Mouse (Mus musculus): ENCODE data around the gene Ksr2. TPM values are rescaled to one million over a fixed set of nuclear protein-coding genes. Genes with fewer than 3 reads are reported as not detected.
"Not testable (repeated sequence)": the region's sequence is repeated elsewhere in the genome, so short reads cannot be mapped to it uniquely, and the experiment has no call there.

The Ksr2 gene
- polyA plus RNA-seq, 1 experiment: 0.30 TPM

GRCm38 (mm10) chr5:117403609-117404008 lies 10.2 kb upstream of the Ksr2 start:
- no peak for DNase-seq (ENCODE audit: low read depth in 1 of 2, low spot score in 2 of 2)
- TF ChIP-seq POLR2A (IDR thresholded peaks at IDR 0.05; ENCODE audit: low read depth, low read length) (no peak), CTCF (IDR thresholded peaks at IDR 0.05; ENCODE audit: extremely low read depth, insufficient read depth, insufficient read length, insufficient replicate concordance) (no peak)
- Histone ChIP-seq H3K27ac (ENCODE audit: insufficient read depth, low read length) (no peak overlapping the region), H3K36me3 (ENCODE audit: control insufficient read depth, insufficient read depth, low read length) (no peaks in the 10 kb centered on the region), H3K4me1 (ENCODE audit: control insufficient read depth, insufficient read depth, insufficient read length) (no peaks in the 10 kb centered on the region), H3K4me3 (ENCODE audit: extremely low read depth, insufficient read depth, insufficient read length) (no peak overlapping the region), H3K27me3 (ENCODE audit: control insufficient read depth, insufficient read depth, low read length) (no peaks in the 10 kb centered on the region)
- 81% methylated on average over 8 of the region's 8 CpGs for WGBS

- not testable (repeated sequence) for H3K4me3 ChIP-seq (ENCODE audit: extremely low read depth, insufficient read depth, insufficient read length); DNase-seq (ENCODE audit: low read depth in 1 of 2, low spot score in 2 of 2); H3K27me3 ChIP-seq (ENCODE audit: control insufficient read depth, insufficient read depth, low read length); H3K36me3 ChIP-seq (ENCODE audit: control insufficient read depth, insufficient read depth, low read length); H3K4me1 ChIP-seq (ENCODE audit: control insufficient read depth, insufficient read depth, insufficient read length); H3K27ac ChIP-seq (ENCODE audit: insufficient read depth, low read length)
- 88% methylated on average over 2 of the region's 2 CpGs for WGBS
Measured at GRCm38 (mm10) chr5:117404671-117405070, 9.1 kb upstream of the Ksr2 start.

- Histone ChIP-seq H3K27ac (ENCODE audit: insufficient read depth, low read length) (no peak overlapping the region), H3K36me3 (ENCODE audit: control insufficient read depth, insufficient read depth, low read length) (no peaks in the 10 kb centered on the region), H3K4me1 (ENCODE audit: control insufficient read depth, insufficient read depth, insufficient read length) (no peaks in the 10 kb centered on the region), H3K4me3 (ENCODE audit: extremely low read depth, insufficient read depth, insufficient read length) (no peak overlapping the region), H3K27me3 (ENCODE audit: control insufficient read depth, insufficient read depth, low read length) (no peaks in the 10 kb centered on the region; the same call in 1 of the 2 replicates)
- peak; percentile 17 to 39 for DNase-seq (ENCODE audit: low read depth in 1 of 2, low spot score in 2 of 2)
- no peak for TF ChIP-seq POLR2A (IDR thresholded peaks at IDR 0.05; ENCODE audit: low read depth, low read length)
- TF ChIP-seq CTCF (IDR thresholded peaks at IDR 0.05; ENCODE audit: extremely low read depth, insufficient read depth, insufficient read length, insufficient replicate concordance): peak; percentile 49; the same call in 1 of the 2 replicates
- 55% methylated on average over 4 of the region's 4 CpGs for WGBS
Measured at GRCm38 (mm10) chr5:117408216-117408615, 5.6 kb upstream of the Ksr2 start.

- Histone ChIP-seq H3K36me3 (ENCODE audit: control insufficient read depth, insufficient read depth, low read length) (no peaks in the 10 kb centered on the region), H3K27me3 (ENCODE audit: control insufficient read depth, insufficient read depth, low read length) (peaks cover 7% of the 10 kb centered on the region), H3K4me3 (ENCODE audit: extremely low read depth, insufficient read depth, insufficient read length) (no peak overlapping the region), H3K27ac (ENCODE audit: insufficient read depth, low read length) (no peak overlapping the region), H3K4me1 (ENCODE audit: control insufficient read depth, insufficient read depth, insufficient read length) (peaks cover 10% of the 10 kb centered on the region)
- 69% methylated on average over 6 of the region's 6 CpGs for WGBS
- no peak for DNase-seq (ENCODE audit: low read depth in 1 of 2, low spot score in 2 of 2)
- no peak for TF ChIP-seq CTCF (IDR thresholded peaks at IDR 0.05; ENCODE audit: extremely low read depth, insufficient read depth, insufficient read length, insufficient replicate concordance)
- TF ChIP-seq POLR2A (IDR thresholded peaks at IDR 0.05; ENCODE audit: low read depth, low read length): no peak
Measured at GRCm38 (mm10) chr5:117409369-117409768, 4.4 kb upstream of the Ksr2 start.

GRCm38 (mm10) chr5:117414611-117415010 lies 811 bp downstream of the Ksr2 start:
- WGBS: 16% methylated on average over 10 of the region's 10 CpGs
- no peak for DNase-seq (ENCODE audit: low read depth in 1 of 2, low spot score in 2 of 2)
- no peak overlapping the region for H3K4me3 ChIP-seq (ENCODE audit: extremely low read depth, insufficient read depth, insufficient read length)
- no peak for TF ChIP-seq POLR2A (IDR thresholded peaks at IDR 0.05; ENCODE audit: low read depth, low read length)
- no peak for TF ChIP-seq CTCF (IDR thresholded peaks at IDR 0.05; ENCODE audit: extremely low read depth, insufficient read depth, insufficient read length, insufficient replicate concordance)
- H3K36me3 ChIP-seq (ENCODE audit: control insufficient read depth, insufficient read depth, low read length): no peaks in the 10 kb centered on the region
- no peak overlapping the region for H3K27ac ChIP-seq (ENCODE audit: insufficient read depth, low read length)
- H3K27me3 ChIP-seq (ENCODE audit: control insufficient read depth, insufficient read depth, low read length): peaks cover 9% of the 10 kb centered on the region
- H3K4me1 ChIP-seq (ENCODE audit: control insufficient read depth, insufficient read depth, insufficient read length): peaks cover 10% of the 10 kb centered on the region

- no peak overlapping the region for H3K27ac ChIP-seq (ENCODE audit: insufficient read depth, low read length)
- H3K27me3 ChIP-seq (ENCODE audit: control insufficient read depth, insufficient read depth, low read length): peaks cover 9% of the 10 kb centered on the region
- H3K4me3 ChIP-seq (ENCODE audit: extremely low read depth, insufficient read depth, insufficient read length): no peak overlapping the region
- no peak for TF ChIP-seq POLR2A (IDR thresholded peaks at IDR 0.05; ENCODE audit: low read depth, low read length)
- no peak for TF ChIP-seq CTCF (IDR thresholded peaks at IDR 0.05; ENCODE audit: extremely low read depth, insufficient read depth, insufficient read length, insufficient replicate concordance)
- H3K4me1 ChIP-seq (ENCODE audit: control insufficient read depth, insufficient read depth, insufficient read length): peaks cover 10% of the 10 kb centered on the region
- WGBS: 49% methylated on average over 19 of the region's 19 CpGs
- no peaks in the 10 kb centered on the region for H3K36me3 ChIP-seq (ENCODE audit: control insufficient read depth, insufficient read depth, low read length)
- no peak for DNase-seq (ENCODE audit: low read depth in 1 of 2, low spot score in 2 of 2)
Measured at GRCm38 (mm10) chr5:117415011-117415912, 1.5 kb downstream of the Ksr2 start.

GRCm38 (mm10) chr5:117417442-117417841 lies 3.6 kb downstream of the Ksr2 start:
- no peak for TF ChIP-seq POLR2A (IDR thresholded peaks at IDR 0.05; ENCODE audit: low read depth, low read length)
- TF ChIP-seq CTCF (IDR thresholded peaks at IDR 0.05; ENCODE audit: extremely low read depth, insufficient read depth, insufficient read length, insufficient replicate concordance): no peak
- no peak for DNase-seq (ENCODE audit: low read depth in 1 of 2, low spot score in 2 of 2)
- Histone ChIP-seq H3K27ac (ENCODE audit: insufficient read depth, low read length) (no peak overlapping the region), H3K27me3 (ENCODE audit: control insufficient read depth, insufficient read depth, low read length) (peaks cover 9% of the 10 kb centered on the region), H3K36me3 (ENCODE audit: control insufficient read depth, insufficient read depth, low read length) (no peaks in the 10 kb centered on the region), H3K4me1 (ENCODE audit: control insufficient read depth, insufficient read depth, insufficient read length) (peaks cover 10% of the 10 kb centered on the region), H3K4me3 (ENCODE audit: extremely low read depth, insufficient read depth, insufficient read length) (no peak overlapping the region)
- WGBS: 50% methylated on average over 2 of the region's 2 CpGs

GRCm38 (mm10) chr5:117433501-117433900 lies 19.7 kb downstream of the Ksr2 start:
- not testable (repeated sequence) for H3K27me3 ChIP-seq (ENCODE audit: control insufficient read depth, insufficient read depth, low read length); DNase-seq (ENCODE audit: low read depth in 1 of 2, low spot score in 2 of 2); H3K4me3 ChIP-seq (ENCODE audit: extremely low read depth, insufficient read depth, insufficient read length); H3K4me1 ChIP-seq (ENCODE audit: control insufficient read depth, insufficient read depth, insufficient read length); H3K36me3 ChIP-seq (ENCODE audit: control insufficient read depth, insufficient read depth, low read length); H3K27ac ChIP-seq (ENCODE audit: insufficient read depth, low read length)
- WGBS: 92% methylated on average over 7 of the region's 7 CpGs

Measured in spleen, adult 2 months (tissue).